Mouse (Mus musculus) brown adipose tissue, adult 24 weeks (tissue): ENCODE data around the gene Cep128. TPM values are rescaled to one million over a fixed set of nuclear protein-coding genes. Genes with fewer than 3 reads are reported as not detected.

ENCODE experiments used
- polyA plus RNA-seq: library from polyadenylated mRNA; stranded (reverse); fragments of >200 nt; gene quantifications from 2 replicates; pipeline ENCODE4 v1.2.4, GENCODE M21; 2012; ENCODE audit not compliant: missing spikeins, insufficient read depth, insufficient read length

Cep128 gene
- polyA plus RNA-seq, 1 experiment: 2.7 TPM

Other genes starting within 250 kb of the Cep128 start
- 14.3 and 15.3 TPM in 2 replicates for gene Tshr, start 154 bp upstream of the Cep128 start, polyA plus RNA-seq
- gene Gtf2a1, start 206.1 kb upstream of the Cep128 start, polyA plus RNA-seq: 16.8 and 17.1 TPM in 2 replicates